Mouse (Mus musculus): Measurements from ENCODE around the gene Prkar1b.

Gene Prkar1b

DNA sequence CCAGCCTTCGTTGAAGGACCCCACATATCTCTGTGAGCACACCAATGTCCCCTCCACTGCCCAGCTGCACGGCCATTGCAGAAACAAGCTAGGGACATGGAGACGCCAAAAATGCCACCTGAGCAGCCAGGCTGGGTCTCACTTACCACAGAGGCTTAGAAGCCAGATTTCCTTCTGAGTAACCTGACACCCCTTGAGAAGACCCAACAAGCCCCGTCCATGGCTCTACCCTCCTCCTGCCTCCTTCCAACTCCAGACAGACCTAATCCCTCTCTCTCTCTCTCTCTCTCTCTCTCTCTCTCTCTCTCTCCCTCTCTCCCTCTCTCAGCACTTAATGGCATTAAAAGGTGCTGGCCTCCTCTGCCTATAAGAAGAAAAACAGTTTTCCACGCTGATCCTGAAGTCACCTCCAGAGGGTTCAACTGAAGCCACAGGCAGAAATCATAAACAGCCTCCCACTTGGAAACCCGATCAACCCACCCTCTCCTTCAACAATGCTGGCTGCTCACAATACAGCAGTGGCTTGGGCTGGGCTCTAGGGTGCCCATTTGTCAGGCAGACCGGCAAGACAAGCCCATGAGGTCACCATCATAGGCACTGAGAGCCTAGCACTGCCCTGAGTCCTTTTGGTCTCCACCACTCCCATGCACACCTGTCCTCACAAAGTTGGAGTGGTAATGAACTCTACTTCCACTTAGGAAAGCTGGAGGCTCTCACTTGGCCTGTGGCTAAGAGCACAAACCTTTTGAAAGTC, 82.8 kb downstream of the Prkar1b start:
- DNase-seq (ENCODE audit: low read depth, low spot score) = no peak

DNA sequence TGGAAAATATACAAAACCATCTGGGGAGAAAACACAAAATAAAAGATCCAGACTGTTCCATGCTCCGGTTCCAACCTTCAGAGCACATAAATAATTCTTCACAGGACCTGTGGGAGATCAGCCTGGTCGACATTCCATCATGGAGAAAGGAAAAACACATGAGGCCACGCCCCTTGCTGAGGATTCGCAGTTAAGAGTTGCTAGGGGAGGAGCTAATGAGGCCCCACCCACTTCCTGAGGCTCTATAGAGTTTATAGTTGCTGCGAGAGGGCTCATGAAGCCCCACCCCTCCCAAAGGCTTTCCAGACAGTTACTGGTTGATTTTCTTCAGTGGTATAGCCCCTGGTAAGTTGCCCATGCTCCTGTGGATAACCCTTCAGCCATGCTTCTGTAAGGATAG, 85.2 kb downstream of the Prkar1b start:
- no peak for DNase-seq (ENCODE audit: low read depth, low spot score)

DNA sequence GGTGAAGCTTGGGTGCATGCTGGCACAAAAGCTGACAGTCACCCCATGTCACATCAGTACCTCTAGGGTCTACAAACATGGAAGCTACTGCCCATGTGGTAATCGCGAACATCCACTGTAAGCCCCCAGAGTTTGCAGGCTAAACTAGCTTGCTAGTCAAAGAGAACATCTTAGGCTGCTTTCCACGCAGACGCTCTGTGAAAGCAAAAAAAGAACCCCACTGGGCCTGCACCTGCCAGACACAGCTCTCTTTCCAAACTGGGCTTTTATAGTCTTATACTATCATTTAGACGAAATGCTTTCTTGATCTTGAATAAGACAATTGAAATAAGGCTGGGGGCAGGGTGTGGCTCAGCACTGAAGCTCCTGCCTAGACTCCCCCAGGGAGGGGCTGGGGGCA, 88.1 kb downstream of the Prkar1b start:
- no peak for DNase-seq (ENCODE audit: low read depth, low spot score)

DNA sequence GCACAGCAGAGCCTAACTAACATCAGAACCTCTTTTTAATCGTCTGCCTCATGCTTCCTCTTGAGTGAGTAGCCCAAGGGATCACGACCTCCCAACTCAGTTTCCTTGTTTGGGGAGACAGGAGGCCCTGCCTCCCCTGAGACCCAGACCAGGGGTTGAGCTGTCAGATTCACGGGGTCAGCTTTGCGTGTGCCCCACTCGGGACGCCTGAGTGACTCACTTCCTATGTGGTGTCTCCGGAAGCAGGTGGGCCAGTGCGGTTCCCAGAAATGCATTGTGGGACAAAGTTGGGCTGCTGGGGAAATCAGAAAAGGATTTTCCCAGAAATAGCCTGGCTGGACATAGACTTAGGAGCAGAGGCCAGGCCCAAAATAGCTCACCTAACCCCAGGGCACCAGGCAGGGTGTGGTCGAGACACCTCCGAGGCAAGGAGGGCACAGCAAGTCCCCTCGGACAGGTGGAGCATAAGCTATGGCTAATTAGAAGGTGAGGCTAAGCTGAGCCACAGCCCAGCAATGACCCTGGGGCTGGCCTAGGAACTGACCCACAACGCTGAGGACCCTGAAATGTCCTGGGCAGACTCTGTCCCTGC, 89.2 kb downstream of the Prkar1b start:
- DNase-seq (ENCODE audit: low read depth, low spot score) = no peak

DNA sequence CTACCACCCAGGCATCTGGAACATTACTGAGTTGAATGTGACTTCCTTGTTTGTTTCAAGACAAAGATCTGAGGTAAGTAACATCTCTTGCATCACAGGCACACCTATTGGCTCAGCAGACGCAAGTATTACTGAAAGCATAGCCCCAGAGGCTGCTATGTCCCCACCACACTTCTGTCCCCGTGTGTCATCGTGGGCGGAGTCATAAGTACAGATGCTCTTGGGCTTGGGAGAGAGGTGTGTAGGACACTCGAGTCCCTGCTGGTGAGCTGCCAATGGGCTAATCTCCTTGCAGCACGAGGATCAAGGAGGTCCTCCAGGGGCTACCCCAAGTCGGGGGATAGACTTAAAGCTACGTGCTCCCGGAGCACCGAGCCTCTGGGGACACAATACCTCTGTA, 96.6 kb downstream of the Prkar1b start:
- no peak for DNase-seq (ENCODE audit: low read depth, low spot score)

DNA sequence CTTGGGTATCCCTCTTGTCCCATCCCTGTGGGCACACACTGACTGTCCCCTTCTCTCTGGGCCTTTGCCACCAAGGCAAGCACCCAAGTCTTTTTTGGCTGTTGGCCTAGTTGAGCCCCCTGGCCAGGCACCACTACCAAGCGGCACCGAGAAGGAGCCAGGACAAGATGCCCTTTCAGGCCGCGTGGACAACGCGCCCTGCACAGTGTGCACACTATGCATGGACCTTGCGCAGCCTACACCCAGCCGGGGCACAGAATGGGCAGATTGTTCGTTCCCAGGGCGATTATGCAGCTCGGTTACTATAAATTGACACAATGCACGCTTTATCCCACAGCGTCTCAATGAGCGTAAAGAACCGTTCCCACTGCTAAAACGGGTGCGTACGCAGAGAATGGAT, 98.5 kb downstream of the Prkar1b start:
- DNase-seq (ENCODE audit: low read depth, low spot score) = no peak

DNA sequence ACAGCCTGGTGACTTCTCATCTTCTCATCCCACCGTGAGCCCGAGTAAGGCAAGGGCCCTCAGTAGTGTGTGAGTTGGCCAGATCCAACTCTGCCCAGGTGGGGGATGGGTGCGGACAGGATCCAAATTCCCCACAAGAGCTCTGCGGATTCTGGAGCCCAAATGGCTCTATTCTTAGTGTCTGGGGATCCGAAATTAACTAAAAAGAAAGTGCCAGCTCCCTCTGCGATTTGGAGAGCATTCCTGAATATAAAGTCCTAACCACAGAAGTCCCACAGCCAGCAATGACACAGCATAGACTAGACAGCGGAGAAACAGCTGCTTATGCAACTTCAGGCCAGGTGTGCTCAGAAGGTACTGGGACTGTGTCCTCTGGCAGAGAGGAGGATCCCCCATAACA, 100.4 kb downstream of the Prkar1b start:
- DNase-seq (ENCODE audit: low read depth, low spot score) = no peak

DNA sequence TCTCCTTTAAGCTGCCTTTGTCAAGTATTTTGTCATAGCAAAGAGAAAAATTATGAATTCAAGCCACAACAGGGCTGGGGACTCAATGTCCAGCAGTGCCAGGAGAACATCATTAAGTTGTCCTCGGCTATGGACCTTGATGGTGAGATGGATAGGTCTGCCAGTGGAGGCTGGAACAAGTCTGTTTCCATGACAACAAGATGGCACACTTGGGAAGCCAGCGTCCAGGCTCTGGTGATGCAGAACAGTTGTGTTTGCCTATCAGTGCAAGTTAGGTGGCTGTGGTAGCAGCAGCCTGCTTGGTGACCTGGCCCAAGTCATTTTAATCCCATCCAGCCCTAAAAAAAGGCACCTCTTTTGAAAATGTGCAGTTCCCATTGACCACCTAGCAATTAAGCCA, 102.6 kb downstream of the Prkar1b start:
- no peak for DNase-seq (ENCODE audit: low read depth, low spot score)

DNA sequence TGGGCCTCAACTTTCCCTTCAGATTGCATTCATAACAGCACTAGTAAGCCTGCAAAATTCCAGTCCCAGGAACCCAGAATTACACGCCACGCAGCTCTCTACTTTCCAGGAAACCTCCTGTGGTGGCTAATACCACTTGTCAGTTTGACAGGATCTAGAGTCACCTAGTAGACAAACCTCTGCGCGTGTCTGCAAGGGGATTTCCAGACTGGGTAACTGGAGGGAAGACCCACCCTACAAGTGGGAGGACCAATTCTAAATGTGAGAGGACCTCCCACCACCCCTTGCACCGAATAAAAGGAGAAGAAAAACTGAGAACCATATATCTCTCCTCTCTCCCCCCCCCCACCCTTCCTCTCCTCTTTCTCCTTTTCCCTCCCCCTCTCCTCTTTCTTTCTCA, 103.2 kb downstream of the Prkar1b start:
- DNase-seq (ENCODE audit: low read depth, low spot score) = no peak

DNA sequence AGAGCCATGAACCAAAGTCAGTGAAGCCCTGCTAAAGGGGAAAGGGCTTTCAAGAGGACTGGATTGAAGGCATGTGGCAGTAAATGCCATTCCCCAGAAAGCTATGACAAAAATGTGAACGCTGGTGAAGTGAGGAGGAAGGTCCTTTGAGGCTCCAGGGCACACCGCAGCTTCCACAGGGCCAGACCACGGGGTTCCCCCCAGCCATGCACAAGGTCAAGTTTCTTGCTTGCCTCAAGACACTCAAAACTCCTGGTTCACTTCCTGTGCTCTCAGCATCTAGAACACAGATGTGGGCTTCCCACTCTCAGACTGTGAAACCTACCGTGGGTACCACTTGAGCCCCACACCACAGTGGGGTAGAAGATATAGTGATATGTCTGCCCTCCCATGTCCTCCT, 106.3 kb downstream of the Prkar1b start:
- DNase-seq (ENCODE audit: low read depth, low spot score) = no peak

DNA sequence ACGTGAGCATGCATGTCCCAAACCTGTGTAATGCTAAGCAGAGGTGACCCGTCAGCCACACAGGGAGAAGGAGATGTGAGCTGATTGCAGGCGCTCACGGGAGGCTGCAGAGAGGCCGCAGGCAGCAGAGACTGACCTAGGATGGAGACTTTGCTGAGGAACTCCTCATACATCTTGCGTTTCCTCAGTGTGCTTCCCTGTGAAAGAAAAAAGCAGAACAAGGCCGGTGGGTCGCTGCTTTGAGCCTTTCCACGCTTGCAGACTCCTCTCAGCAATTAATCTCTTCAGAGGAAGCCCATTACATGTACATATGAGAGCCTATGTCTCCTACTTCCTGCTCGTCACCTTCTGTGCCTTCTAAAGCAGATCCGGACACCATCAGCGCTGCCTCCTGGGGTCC, 107.5 kb downstream of the Prkar1b start:
- DNase-seq (ENCODE audit: low read depth, low spot score) = no peak

DNA sequence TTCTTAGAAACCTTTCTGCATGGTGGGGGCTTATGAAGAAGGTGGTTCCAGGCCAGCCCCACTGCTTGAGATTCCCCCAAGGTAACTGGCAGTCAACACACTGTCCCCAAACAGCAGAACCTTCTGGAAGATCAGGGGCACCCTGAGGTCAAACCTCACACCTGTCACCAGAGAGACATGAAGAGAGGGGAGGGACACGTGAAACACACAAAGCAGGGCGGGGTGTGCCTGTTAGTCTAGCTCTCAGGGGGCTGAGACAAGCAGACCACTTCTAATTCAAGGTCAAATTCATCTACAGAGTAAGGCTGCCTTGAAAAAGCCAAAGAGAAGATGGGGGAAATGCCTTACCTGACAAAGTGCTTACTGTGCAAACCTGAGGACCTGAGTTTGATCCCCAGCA, 114.6 kb downstream of the Prkar1b start:
- no peak for DNase-seq (ENCODE audit: low read depth, low spot score)

DNA sequence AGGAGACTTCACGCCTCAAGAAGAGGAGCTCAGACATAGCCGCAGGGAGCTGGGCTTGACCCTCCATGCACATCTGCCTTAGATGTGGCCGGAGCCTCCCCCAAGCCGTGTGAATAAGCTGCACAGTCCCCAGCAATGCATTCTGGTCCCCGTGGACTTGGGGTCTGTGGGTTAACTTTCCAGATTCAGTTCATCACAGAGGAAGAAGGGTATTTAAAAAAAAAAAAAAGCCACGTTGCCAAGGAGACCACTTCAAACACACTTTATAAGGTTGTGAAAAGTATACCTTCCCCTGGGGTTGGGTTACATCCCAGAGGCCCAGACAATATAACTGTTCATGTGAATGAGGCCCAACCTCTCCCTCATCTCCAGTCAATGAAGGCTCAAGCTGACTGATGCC, 115.1 kb downstream of the Prkar1b start:
- no peak for DNase-seq (ENCODE audit: low read depth, low spot score)

DNA sequence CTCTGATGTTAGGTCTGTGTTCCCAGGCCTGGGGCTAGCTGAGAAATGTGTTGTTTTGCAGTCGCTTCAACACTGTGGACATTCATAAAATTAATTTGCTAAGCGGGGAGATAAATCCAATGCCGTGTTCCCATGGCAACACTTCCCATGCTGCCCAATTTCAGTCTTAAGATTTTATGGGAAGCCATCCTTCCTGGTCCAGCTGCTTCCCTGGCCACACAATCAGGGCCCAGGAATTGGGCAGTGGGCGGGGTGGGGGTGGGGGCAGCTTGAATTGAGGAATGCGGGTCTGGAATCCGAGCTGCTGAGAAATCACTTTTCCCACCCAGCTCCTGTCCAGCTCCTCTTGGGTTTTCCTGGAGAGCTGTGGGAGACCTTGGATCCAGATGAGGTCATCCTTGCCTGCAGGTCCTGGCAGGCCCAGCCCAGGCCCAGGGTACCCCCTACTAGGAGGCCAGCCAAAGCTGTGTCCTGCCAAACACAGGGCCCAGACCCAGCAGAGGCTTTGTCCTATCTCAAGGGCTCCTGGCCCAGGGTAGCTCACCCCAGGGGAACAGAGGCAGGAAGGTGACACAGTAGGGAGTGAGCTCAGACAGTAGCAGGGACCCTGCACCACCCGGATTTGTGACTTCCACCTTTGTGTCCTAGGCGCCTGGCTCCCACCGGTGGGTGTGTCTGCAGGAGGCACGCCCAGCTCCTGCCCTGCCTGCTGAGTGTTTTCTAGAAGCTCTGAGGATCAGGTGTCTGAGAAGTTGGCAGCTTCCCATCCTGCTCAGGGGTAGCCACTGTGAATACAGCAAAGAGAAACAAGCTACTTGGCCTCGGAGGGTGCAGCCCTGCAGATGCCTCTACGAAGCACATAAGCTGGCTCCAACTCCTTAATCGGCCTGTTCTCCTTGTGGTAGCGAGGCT, 116.1 kb downstream of the Prkar1b start:
- no peak for DNase-seq (ENCODE audit: low read depth, low spot score)

DNA sequence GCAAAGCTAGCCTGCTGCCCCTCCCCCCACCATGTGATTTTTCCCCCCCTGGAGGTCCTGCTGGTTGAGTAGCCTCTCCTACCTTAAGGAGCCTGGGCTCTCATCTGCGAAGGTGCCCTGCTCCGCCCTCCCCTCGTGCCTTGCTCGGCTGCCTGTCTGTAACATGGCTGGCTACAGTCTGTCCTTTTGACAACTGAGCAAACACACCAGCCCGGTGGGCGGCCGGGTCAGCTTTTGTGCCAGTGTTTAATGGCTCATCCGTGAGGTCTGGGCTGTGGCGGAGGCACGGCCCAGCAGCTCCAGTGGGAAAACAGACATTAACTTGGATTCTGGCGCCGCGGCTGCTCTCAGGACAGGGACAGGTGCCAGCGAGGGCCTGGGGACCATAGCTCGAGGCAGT, 122.2 kb downstream of the Prkar1b start:
- DNase-seq (ENCODE audit: low read depth, low spot score) = no peak

DNA sequence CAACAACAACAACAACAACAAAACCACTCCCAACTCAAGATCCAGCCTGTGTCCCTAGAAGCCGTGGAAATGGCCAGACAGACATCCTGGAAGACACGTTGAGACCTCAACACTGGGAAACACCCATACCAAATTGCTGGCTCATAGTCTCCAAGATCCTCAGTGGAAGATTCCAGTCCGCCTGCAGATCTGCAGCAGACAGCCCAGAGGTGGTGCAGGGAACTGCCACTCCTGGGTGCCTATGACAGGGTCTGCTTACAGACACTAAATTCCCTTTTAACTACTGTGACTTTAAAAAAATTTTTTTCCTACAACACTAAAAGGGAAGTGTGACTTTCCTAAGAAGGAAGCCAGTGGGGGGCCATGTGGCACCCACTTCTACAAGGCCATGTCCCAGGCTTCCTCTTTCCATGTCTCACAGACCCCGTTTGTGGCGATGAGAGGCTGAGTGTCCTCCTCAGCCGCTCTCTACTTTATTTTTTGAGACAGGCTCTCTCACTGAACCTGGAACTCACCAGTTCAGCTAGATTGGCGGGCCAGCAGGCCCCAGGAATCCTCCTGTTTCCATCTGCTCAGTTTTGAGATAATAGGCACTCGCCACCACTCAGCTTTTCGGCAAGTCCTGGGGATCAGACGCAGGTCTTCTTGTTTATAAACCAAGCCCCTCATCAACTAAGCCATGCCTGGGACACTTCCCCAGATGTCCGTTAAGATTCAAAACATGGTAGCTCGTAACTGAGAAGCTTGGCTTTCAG, 125.3 kb downstream of the Prkar1b start:
- DNase-seq (ENCODE audit: low read depth, low spot score) = no peak

DNA sequence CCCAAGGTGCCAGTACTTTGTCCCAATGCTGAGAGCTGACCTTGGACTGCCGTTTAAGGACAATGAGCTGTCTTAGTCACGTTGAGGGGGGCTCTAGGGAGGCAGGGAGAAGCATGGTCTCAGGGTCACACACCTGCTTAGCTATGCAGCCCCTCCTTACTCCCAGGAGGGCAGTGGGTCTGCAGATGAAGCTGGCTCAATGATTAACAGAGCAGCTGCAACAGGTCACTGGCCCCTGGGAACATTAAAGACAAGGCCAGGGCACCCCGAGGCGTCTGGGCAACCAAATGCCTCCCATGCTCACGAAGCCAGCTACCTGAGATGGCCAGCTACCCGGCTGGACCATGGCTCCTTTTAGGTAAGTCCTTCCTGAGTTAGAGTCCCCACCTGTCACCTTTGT, 129.2 kb downstream of the Prkar1b start:
- no peak for DNase-seq (ENCODE audit: low read depth, low spot score)

DNA sequence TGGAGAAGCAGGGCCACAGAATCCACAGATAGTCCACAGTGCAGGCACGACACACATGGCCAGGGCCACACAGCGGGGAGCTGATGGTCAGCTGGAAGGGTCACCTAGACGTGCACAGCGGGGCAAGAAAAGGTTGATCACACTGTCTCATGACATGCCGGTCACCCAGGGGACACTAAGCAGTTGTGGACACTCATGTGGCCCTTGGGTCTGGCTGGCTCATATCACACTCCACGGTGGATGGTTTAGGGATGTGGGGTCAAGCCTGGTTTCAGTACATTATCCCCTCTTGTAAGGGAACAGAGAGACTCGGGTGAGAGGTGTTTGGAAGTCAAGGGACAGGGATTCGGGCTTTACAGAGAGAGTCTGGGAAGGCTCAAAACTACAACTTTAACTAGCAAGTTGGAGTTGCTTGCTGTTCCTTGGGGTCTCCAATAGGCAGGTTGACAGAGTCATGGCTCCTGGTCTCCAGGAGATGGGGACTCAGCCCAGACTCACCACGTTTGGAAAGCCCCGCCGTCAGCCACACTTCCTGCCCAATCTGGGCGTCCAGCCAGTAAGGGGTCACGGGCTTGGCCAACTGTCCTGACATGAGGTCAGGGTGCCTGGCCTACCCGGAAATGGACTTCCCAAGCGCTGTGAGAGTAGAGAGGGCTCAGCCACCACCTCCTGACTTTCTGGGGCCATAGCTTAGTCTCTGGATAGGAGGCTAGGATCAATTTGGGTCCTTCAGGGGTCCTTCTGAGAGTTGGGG, 132.3 kb downstream of the Prkar1b start:
- no peak for DNase-seq (ENCODE audit: low read depth, low spot score)

DNA sequence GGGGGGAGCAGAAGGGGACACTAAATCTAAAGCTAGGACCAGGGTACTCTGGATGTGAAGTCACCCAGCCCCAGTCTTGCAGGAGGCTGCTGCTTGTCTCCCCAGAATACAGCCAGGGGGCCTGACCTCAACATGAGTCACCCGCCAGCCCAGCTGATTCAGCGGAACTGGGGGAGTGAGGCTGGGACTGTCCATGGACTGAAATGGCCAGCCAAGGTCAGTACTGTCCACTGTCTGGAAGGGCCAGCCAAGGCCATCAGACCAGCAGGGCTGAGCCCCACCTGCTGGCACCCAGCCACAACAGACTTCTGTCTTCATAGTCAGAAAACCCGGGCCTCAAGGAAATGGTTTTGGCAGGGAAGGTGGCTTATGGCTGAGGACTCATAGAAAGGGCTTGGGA, 134.7 kb downstream of the Prkar1b start:
- DNase-seq (ENCODE audit: low read depth, low spot score) = no peak

DNA sequence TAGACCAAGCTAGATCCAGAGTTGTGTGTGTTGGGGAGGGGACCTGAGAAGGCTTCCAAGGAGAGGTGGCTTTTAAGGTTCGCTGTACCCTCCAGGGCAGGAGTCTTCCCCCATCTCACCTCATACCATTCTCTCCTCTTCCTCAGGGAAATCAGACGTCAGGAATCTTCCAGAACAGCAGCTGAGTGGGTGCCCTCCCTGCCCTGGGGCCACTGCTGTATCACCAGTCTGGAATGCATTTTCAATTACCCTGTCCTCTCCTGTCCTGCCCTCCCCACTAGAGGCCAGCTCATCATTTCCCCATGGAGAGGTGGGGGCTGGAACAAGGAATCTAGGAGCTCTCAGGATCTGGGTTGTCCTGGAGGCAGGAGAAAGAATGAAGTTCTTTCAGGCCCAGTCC, 139.2 kb downstream of the Prkar1b start:
- DNase-seq (ENCODE audit: low read depth, low spot score) = no peak

DNA sequence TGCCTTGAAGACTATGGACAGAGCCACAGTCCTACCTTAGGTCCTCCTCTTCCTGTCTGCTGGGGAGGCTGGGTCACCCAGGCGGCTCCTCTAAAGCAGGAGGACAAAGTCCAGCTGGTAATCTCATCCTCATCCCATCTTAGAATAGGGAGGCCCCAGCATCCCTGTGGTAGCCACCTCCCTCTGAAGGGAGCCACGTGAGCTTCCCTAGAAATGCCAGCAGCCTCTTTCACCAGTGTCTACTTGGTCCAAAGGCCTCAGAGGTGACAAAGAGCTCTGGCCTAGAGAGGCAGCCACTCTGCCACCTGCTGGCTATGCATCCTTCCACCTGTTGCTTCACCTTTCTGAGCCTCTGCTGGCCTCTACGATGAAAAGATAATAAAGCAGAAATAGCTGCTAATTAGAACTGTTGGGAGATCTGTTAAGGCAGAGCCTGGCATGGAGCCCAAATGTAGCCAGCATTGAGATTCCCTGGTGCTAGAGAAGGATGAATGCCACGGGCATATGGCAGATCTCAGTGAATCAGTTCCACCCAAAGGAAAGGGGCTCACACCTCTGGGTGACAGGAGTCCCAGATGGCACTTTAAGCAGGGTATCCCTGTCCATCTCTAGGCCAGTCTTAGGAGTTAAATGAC, 142.5 kb downstream of the Prkar1b start:
- DNase-seq (ENCODE audit: low read depth, low spot score) = no peak

Data from retina, postnatal 7 days (tissue).